Mouse (Mus musculus): ENCODE measurements around the gene 3100002H09Rik.

GRCm38 (mm10) chr4:124615986-124616385 is 5.4 kb upstream of the 3100002H09Rik start:
- TF ChIP-seq CTCF (IDR thresholded peaks at IDR 0.05; ENCODE audit: low read depth, low read length) (no peak), POLR2A (IDR thresholded peaks at IDR 0.05; ENCODE audit: insufficient read depth, low read length) (no peak)
